In the genomic region with DNA sequence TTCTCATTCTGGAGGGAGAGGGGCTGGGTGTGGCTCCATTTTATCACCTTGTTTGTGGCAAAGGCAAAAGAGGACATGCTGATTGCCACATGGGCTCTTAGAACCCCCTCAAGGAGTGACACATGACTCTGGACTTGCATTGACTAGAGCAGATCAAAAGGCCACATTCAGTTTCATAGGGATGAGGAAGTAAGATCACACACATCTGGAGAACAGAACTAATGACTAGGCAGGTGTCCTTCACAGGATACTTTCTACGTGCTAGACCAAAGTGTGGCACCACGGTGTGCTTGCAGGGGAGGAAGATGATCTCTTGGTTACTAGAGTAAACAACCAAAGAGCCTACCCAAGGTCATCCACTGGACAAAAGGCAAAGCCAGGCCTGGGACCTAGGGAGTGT, we compare ENCODE assay signal across 23 mouse cellular contexts.
"Had no signal": no experiment of that assay in that cellular context is flagged by ENCODE, and none has a peak within 500 bp of the region (broad histone marks: within the 10 kb centered on the region; RNA-seq: fewer than 3 reads in every experiment).

No protein-coding gene starts in this region.

- H3K27me3 ChIP-seq: heart, embryonic 12.5 days; intestine, embryonic 15.5 days; limb, embryonic 13.5 days; limb, embryonic 15.5 days; liver, embryonic 12.5 days had no signal

- H3K9me3 ChIP-seq: heart, embryonic 10.5 days; heart, embryonic 12.5 days; hindbrain, embryonic 10.5 days; hindbrain, embryonic 12.5 days; intestine, embryonic 15.5 days; limb, embryonic 13.5 days; limb, embryonic 15.5 days; liver, embryonic 12.5 days had no signal

- H3K4me1 ChIP-seq: heart, embryonic 10.5 days; heart, embryonic 12.5 days; intestine, embryonic 15.5 days; limb, embryonic 13.5 days; limb, embryonic 15.5 days had no signal

- H3K27ac ChIP-seq: heart, adult 2 months; heart, embryonic 10.5 days; hindbrain, embryonic 10.5 days; hindbrain, embryonic 12.5 days; hindbrain, embryonic 14.5 days; intestine, embryonic 15.5 days; kidney, postnatal 0 days; limb, embryonic 13.5 days; limb, embryonic 15.5 days; liver, embryonic 12.5 days; liver, embryonic 14.5 days had no signal

- H3K36me3 ChIP-seq: heart, embryonic 10.5 days; heart, embryonic 12.5 days; hindbrain, embryonic 10.5 days; hindbrain, embryonic 12.5 days; intestine, embryonic 15.5 days; limb, embryonic 13.5 days; limb, embryonic 15.5 days; liver, embryonic 12.5 days had no signal

- H3K4me3 ChIP-seq: heart, adult 2 months; heart, embryonic 10.5 days; heart, embryonic 12.5 days; hindbrain, embryonic 10.5 days; hindbrain, embryonic 12.5 days; intestine, embryonic 15.5 days; limb, embryonic 13.5 days; limb, embryonic 15.5 days; liver, embryonic 12.5 days had no signal

- DNase-seq: gastrocnemius, postnatal 14 days; gastrocnemius, postnatal 36 days; heart, adult 11 months; heart, adult 2 months; heart, postnatal 10 days; heart, postnatal 4 days; kidney, adult 18-20 months; kidney, adult 8-10 months; kidney, postnatal 14 days; kidney, postnatal 36 days; layer of hippocampus, postnatal 36 days; left cerebral cortex, postnatal 4 days had no signal

- H3K9ac ChIP-seq: heart, embryonic 12.5 days; hindbrain, embryonic 12.5 days; hindbrain, embryonic 14.5 days; intestine, embryonic 15.5 days; limb, embryonic 13.5 days; limb, embryonic 15.5 days; liver, embryonic 12.5 days; liver, embryonic 14.5 days had no signal
